ENCODE assay signal across 11 mouse cellular contexts in genomic region chr2:59207725-59208124, GRCm38 (mm10). TPM values are rescaled to one million over a fixed set of nuclear protein-coding genes. Genes with fewer than 3 reads are reported as not detected.
DNase-seq lines count a peak whose midpoint lies in the region; ATAC-seq lines count a peak whose summit lies in the region.
"Had no signal": no experiment of that assay in that cellular context is flagged by ENCODE, and none has a peak within 500 bp of the region (broad histone marks: within the 10 kb centered on the region; RNA-seq: fewer than 3 reads in every experiment).

No protein-coding gene starts in this region.

- H3K4me2 ChIP-seq in heart, embryonic 13.5 days = peak overlapping the region; percentile 63
- H3K4me2 ChIP-seq in liver, embryonic 16.5 days (ENCODE audit: low read depth, low read length) = no peak overlapping the region
- no peak overlapping the region for H3K4me2 ChIP-seq in liver, embryonic 11.5 days
- H3K4me2 ChIP-seq in heart, embryonic 16.5 days (ENCODE audit: low read depth, low read length) = peak overlapping the region; percentile 53
- H3K4me2 ChIP-seq: limb, embryonic 13.5 days had no signal

- peak overlapping the region; percentile 25 for H3K4me3 ChIP-seq in heart, embryonic 13.5 days
- no peak overlapping the region for H3K4me3 ChIP-seq in liver, embryonic 16.5 days (ENCODE audit: low read depth, low read length)
- no peak overlapping the region for H3K4me3 ChIP-seq in liver, embryonic 11.5 days (ENCODE audit: low read depth, low read length)
- peak overlapping the region; percentile 21 for H3K4me3 ChIP-seq in heart, embryonic 16.5 days (ENCODE audit: low read length)
- H3K4me3 ChIP-seq: limb, embryonic 13.5 days had no signal

- H3K27ac ChIP-seq in heart, embryonic 13.5 days (replicated peaks) = peak overlapping the region; percentile 92
- peak overlapping the region; percentile 10; the same call in 1 of the 2 replicates for H3K27ac ChIP-seq in liver, embryonic 16.5 days (ENCODE audit: low read length)
- H3K27ac ChIP-seq in liver, embryonic 11.5 days (ENCODE audit: low read depth, low read length) = no peak overlapping the region
- H3K27ac ChIP-seq in heart, embryonic 16.5 days (ENCODE audit: low read length) = peak overlapping the region; percentile 86
- H3K27ac ChIP-seq: limb, embryonic 13.5 days had no signal

- 21% methylated on average over 5 of the region's 5 CpGs for WGBS in heart, embryonic 13.5 days
- WGBS in liver, embryonic 16.5 days (ENCODE audit: insufficient replicate concordance) = 59% methylated on average over 5 of the region's 5 CpGs
- WGBS in liver, embryonic 11.5 days = 78% methylated on average over 5 of the region's 5 CpGs
- 22% methylated on average over 5 of the region's 5 CpGs for WGBS in heart, embryonic 16.5 days

- H3K27me3 ChIP-seq in heart, embryonic 13.5 days (replicated peaks) = no peaks in the 10 kb centered on the region
- no peaks in the 10 kb centered on the region for H3K27me3 ChIP-seq in liver, embryonic 16.5 days (ENCODE audit: control insufficient read depth, insufficient read depth, low read depth, low read length)
- H3K27me3 ChIP-seq in liver, embryonic 11.5 days (replicated peaks; ENCODE audit: control insufficient read depth, insufficient read depth, low read length) = no peaks in the 10 kb centered on the region
- H3K27me3 ChIP-seq in heart, embryonic 16.5 days (ENCODE audit: control insufficient read depth, insufficient read depth, low read length) = no peaks in the 10 kb centered on the region
- H3K27me3 ChIP-seq: limb, embryonic 13.5 days had no signal

- no peak for DNase-seq in heart, postnatal 4 days
- DNase-seq in liver, embryonic 11.5 days (ENCODE audit: low spot score) = no peak
- DNase-seq in retina, embryonic 14.5 days (ENCODE audit: low spot score) = peak; percentile 70
- DNase-seq in lung, postnatal 4 days = no peak
- DNase-seq: adrenal gland, postnatal 36 days; kidney, adult 11 months; lung, postnatal 14 days had no signal

- H3K9me3 ChIP-seq in heart, embryonic 13.5 days = no peaks in the 10 kb centered on the region
- no peaks in the 10 kb centered on the region for H3K9me3 ChIP-seq in liver, embryonic 16.5 days (replicated peaks; ENCODE audit: control insufficient read depth, low read length)
- no peaks in the 10 kb centered on the region for H3K9me3 ChIP-seq in liver, embryonic 11.5 days (ENCODE audit: control insufficient read depth, low read length)
- no peaks in the 10 kb centered on the region for H3K9me3 ChIP-seq in heart, embryonic 16.5 days (replicated peaks; ENCODE audit: control insufficient read depth, low read length)
- H3K9me3 ChIP-seq: limb, embryonic 13.5 days had no signal

- H3K36me3 ChIP-seq in heart, embryonic 13.5 days = no peaks in the 10 kb centered on the region
- no peaks in the 10 kb centered on the region for H3K36me3 ChIP-seq in liver, embryonic 16.5 days (ENCODE audit: control insufficient read depth, insufficient read depth)
- no peaks in the 10 kb centered on the region for H3K36me3 ChIP-seq in liver, embryonic 11.5 days (ENCODE audit: control insufficient read depth, insufficient read depth, low read length)
- no peaks in the 10 kb centered on the region; the same call in 1 of the 2 replicates for H3K36me3 ChIP-seq in heart, embryonic 16.5 days (ENCODE audit: control insufficient read depth, insufficient read depth)
- H3K36me3 ChIP-seq: limb, embryonic 13.5 days had no signal

- H3K9ac ChIP-seq in heart, embryonic 13.5 days = peak overlapping the region; percentile 76
- no peak overlapping the region for H3K9ac ChIP-seq in liver, embryonic 16.5 days (ENCODE audit: low read depth, low read length)
- H3K9ac ChIP-seq in liver, embryonic 11.5 days (ENCODE audit: low read depth, low read length) = no peak overlapping the region
- H3K9ac ChIP-seq in heart, embryonic 16.5 days (ENCODE audit: low read length) = peak overlapping the region; percentile 50
- H3K9ac ChIP-seq: limb, embryonic 13.5 days had no signal

- peaks cover 69% of the 10 kb centered on the region for H3K4me1 ChIP-seq in heart, embryonic 13.5 days
- peaks cover 6% of the 10 kb centered on the region for H3K4me1 ChIP-seq in liver, embryonic 16.5 days (ENCODE audit: control insufficient read depth, low read depth, low read length)
- H3K4me1 ChIP-seq in liver, embryonic 11.5 days (replicated peaks; ENCODE audit: control insufficient read depth, insufficient read depth, low read length) = peaks cover 3% of the 10 kb centered on the region; the same call in 1 of the 2 replicates
- peaks cover 47% of the 10 kb centered on the region for H3K4me1 ChIP-seq in heart, embryonic 16.5 days (ENCODE audit: control insufficient read depth, insufficient read depth, low read length)

- no peak for ATAC-seq in heart, embryonic 13.5 days (ENCODE audit: extremely low read depth, insufficient number of reproducible peaks, low FRiP score, low TSS enrichment)
- ATAC-seq in liver, embryonic 16.5 days (ENCODE audit: low read depth) = no peak
- ATAC-seq in liver, embryonic 11.5 days (replicated peaks; ENCODE audit: low FRiP score) = no peak
- ATAC-seq in heart, embryonic 16.5 days (replicated peaks; ENCODE audit: extremely low read depth, insufficient read depth, low FRiP score) = peak; percentile 64

RNA-seq across cellular contexts. Expression of gene Pkp4, which starts 47.1 kb away (rescaled TPM):
- polyA plus RNA-seq in heart, embryonic 13.5 days (2015; fragmentation: Nextera tagmentation; extraction: Ambion mirVana) = 32.4 and 37.6 TPM in 2 replicates
- total RNA-seq in heart, postnatal 4 days (2021) = 100 to 1,000 TPM; 229 to 242 TPM
- polyA plus RNA-seq in liver, embryonic 16.5 days (2015; fragmentation: Nextera tagmentation; extraction: Ambion mirVana) = 4.7 and 6.1 TPM in 2 replicates
- polyA plus RNA-seq in liver, embryonic 11.5 days (2014; fragmentation: Nextera tagmentation; extraction: Ambion mirVana) = 14.0 and 17.7 TPM in 2 replicates
- 44.5 and 48.3 TPM in 2 replicates for polyA plus RNA-seq in heart, embryonic 16.5 days (2015; fragmentation: Nextera tagmentation; extraction: Ambion mirVana)

RNA-seq across cellular contexts. Expression of gene Ccdc148, which starts 47.2 kb away (rescaled TPM):
- 0.88 and 0.89 TPM in 2 replicates for polyA plus RNA-seq in heart, embryonic 13.5 days (2015; fragmentation: Nextera tagmentation; extraction: Ambion mirVana)
- total RNA-seq in heart, postnatal 4 days (2021) = 1 to 10 TPM; 2.8 to 3.3 TPM
- 0.50 and 0.70 TPM in 2 replicates for polyA plus RNA-seq in liver, embryonic 16.5 days (2015; fragmentation: Nextera tagmentation; extraction: Ambion mirVana)
- 0.13 and 0.32 TPM in 2 replicates for polyA plus RNA-seq in liver, embryonic 11.5 days (2014; fragmentation: Nextera tagmentation; extraction: Ambion mirVana)
- 1.0 and 1.1 TPM in 2 replicates for polyA plus RNA-seq in heart, embryonic 16.5 days (2015; fragmentation: Nextera tagmentation; extraction: Ambion mirVana)

Comparison
In these comparisons a context has a peak if more than half of its experiments do, and no peak if none do; other contexts are left out.
1. H3K4me2 ChIP-seq: peak in heart, embryonic 13.5 days (single experiment) and heart, embryonic 16.5 days (single experiment); none in liver, embryonic 16.5 days (single experiment) and liver, embryonic 11.5 days (single experiment).
2. H3K4me3 ChIP-seq: peak in heart, embryonic 13.5 days (single experiment) and heart, embryonic 16.5 days (single experiment); none in liver, embryonic 16.5 days (single experiment) and liver, embryonic 11.5 days (single experiment).
3. H3K9ac ChIP-seq: peak in heart, embryonic 13.5 days (single experiment) and heart, embryonic 16.5 days (single experiment); none in liver, embryonic 16.5 days (single experiment) and liver, embryonic 11.5 days (single experiment).